Mouse (Mus musculus) ES-Bruce4 (cell line): Measurements from ENCODE around the gene Prokr2. TPM values are rescaled to one million over a fixed set of nuclear protein-coding genes. Genes with fewer than 3 reads are reported as not detected.

Experiments used
- H3K27ac ChIP-seq: 2 replicates; pipeline ENCODE4 v1.5.1; 2012; ENCODE audit warnings: low read length, inconsistent platforms; ENCODE audit not compliant: insufficient read depth
- H3K27me3 ChIP-seq: 2 replicates; pipeline ENCODE4 v1.6.1; 2012; ENCODE audit warnings: mild to moderate bottlenecking, low read length, inconsistent platforms; ENCODE audit not compliant: control insufficient read depth, poor library complexity, insufficient read depth, severe bottlenecking
- H3K36me3 ChIP-seq: 2 replicates; pipeline ENCODE4 v1.6.1; 2012; ENCODE audit warnings: inconsistent platforms, mild to moderate bottlenecking, low read length, moderate library complexity; ENCODE audit not compliant: control insufficient read depth, poor library complexity, insufficient read depth, severe bottlenecking
- H3K4me1 ChIP-seq: one replicate; pipeline ENCODE4 v1.8.1; 2011; ENCODE audit warnings: low read length; ENCODE audit not compliant: control insufficient read depth, insufficient read depth
- H3K4me3 ChIP-seq: 2 replicates; pipeline ENCODE4 v1.5.1; 2011; ENCODE audit warnings: low read depth, mild to moderate bottlenecking, low read length
- H3K9ac ChIP-seq: 2 replicates; pipeline ENCODE4 v1.6.1; 2012; ENCODE audit warnings: low read depth, mild to moderate bottlenecking, inconsistent platforms; ENCODE audit not compliant: poor library complexity, severe bottlenecking
- H3K9me3 ChIP-seq: replicated peaks from 2 replicates; pipeline ENCODE4 v1.6.1; 2012; ENCODE audit warnings: mild to moderate bottlenecking, low read length, inconsistent platforms; ENCODE audit not compliant: control insufficient read depth, poor library complexity, insufficient read depth, severe bottlenecking
- CTCF ChIP-seq: IDR thresholded peaks from one replicate; pipeline ENCODE4 v1.8.1; 2011; ENCODE audit warnings: low read depth, low read length
- EP300 ChIP-seq: IDR thresholded peaks from 2 replicates; pipeline ENCODE4 v1.6.1; 2011; ENCODE audit warnings: low read depth, low read length; ENCODE audit not compliant: insufficient read depth
- POLR2A ChIP-seq: IDR thresholded peaks from one replicate; pipeline ENCODE4 v1.8.1; 2011; ENCODE audit warnings: low read length; ENCODE audit not compliant: insufficient read depth
- polyA plus RNA-seq: library from polyadenylated mRNA; stranded (reverse); fragments of >200 nt; gene quantifications from 2 replicates; pipeline ENCODE4 v1.2.4, GENCODE M21; 2011; ENCODE audit warnings: low read depth; ENCODE audit not compliant: missing spikeins, insufficient read depth, insufficient read length

Gene Prokr2
- polyA plus RNA-seq, 1 experiment: 0.51 TPM

DNA sequence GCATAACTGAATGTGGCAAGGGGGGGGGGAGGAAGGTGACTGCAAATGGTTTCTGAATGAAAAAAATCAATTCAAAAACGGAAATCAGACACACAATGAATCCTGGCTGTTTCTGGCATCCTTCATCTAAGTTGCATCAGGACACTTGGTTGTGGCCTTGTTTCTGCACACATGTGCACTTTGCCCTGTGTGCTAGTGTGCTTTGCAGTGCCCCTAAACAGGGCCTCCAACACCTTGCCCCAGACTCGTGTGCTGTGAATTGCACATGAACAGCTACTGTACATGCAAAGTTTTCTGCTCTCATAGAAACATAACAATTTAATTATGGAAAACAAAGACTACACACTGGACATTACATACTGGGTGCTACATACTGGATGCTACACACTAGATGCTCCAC lies 2.9 kb downstream of the Prokr2 start:
- no peaks in the 10 kb centered on the region for H3K36me3 ChIP-seq
- no peaks in the 10 kb centered on the region for H3K4me1 ChIP-seq
- no peak overlapping the region for H3K4me3 ChIP-seq
- H3K9me3 ChIP-seq: no peaks in the 10 kb centered on the region
- no peak for TF ChIP-seq EP300
- no peak for TF ChIP-seq CTCF
- TF ChIP-seq POLR2A: no peak
- no peak overlapping the region for H3K27ac ChIP-seq
- no peak overlapping the region for H3K9ac ChIP-seq
- peaks cover 6% of the 10 kb centered on the region; the same call in 1 of the 2 replicates for H3K27me3 ChIP-seq

DNA sequence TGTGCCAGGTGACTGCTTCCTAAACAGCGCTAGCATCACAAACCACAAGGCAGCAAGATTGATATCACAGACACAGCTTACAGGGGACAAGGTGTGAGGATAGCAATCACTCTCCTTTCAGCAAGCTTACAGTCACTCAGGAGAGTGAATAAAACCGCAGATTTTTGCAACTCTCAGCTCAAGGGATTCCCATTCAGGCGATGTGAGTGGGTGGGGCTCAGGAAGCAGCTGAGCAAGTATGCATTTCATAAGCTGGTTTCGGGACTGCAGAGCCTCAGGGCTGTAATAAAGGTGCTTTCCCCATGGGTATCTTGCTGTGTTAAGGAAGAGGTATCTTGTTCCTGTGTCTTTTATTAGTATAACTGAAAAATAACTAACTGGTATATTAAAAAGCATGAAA lies 5.6 kb downstream of the Prokr2 start:
- no peak overlapping the region for H3K9ac ChIP-seq
- TF ChIP-seq CTCF: no peak
- TF ChIP-seq POLR2A: no peak
- no peak for TF ChIP-seq EP300
- H3K4me1 ChIP-seq: no peaks in the 10 kb centered on the region

DNA sequence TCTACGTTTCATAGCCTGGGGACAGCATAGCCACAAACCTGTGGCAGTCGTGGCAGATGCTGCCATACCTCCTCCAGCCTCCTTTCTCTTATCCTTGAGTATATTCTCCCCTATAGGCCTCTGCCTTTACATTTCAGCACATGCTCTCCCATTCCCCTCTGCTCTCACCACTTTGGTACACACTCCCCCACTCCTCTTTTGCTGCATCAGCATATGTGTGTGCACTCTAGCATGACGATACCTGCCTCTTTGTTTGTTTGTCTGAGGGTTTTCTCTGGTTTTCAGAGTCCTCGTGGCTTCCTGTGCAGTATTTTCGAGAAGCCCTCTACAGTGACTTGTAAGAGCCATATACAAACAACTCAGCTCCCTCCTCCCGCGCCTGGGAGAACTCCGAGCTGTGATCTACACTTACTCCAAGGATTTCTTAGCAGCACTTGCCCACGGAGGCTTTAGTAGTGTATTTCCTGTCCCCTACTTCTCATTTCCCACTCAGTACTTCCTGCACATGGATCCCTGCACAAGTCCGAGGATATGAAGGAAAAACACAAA lies 6.6 kb downstream of the Prokr2 start:
- no peak for TF ChIP-seq POLR2A
- no peak for TF ChIP-seq CTCF
- no peaks in the 10 kb centered on the region for H3K27me3 ChIP-seq

More for the DNA sequence above, 5.6 kb downstream of the Prokr2 start:
- H3K4me3 ChIP-seq: no peak overlapping the region
- peaks cover 4% of the 10 kb centered on the region; the same call in 1 of the 2 replicates for H3K27me3 ChIP-seq
- H3K9me3 ChIP-seq: no peaks in the 10 kb centered on the region
- no peak overlapping the region for H3K27ac ChIP-seq
- no peaks in the 10 kb centered on the region for H3K36me3 ChIP-seq

DNA sequence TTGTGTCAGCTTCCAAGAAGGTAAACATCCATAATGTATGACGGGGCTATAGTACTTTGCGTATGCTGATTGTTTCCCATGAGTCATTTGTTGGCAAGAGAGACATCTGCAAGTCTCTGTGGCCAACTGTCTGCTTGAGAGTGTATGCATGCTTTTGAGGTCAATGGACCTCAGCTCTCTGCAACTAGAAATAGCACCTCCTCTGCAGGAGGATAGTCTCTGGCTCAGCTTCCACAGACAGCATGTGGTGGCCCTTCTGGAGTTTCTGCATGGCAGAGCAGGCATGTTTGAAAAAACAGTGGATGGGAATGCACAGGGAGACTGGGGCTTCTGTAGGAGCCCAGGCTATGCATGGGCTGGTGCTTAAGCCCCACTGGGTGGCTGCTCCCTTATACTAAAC lies 7.8 kb downstream of the Prokr2 start:
- Histone ChIP-seq H3K27me3 (no peaks in the 10 kb centered on the region), H3K9ac (no peak overlapping the region), H3K36me3 (no peaks in the 10 kb centered on the region), H3K27ac (no peak overlapping the region), H3K9me3 (no peaks in the 10 kb centered on the region), H3K4me1 (no peaks in the 10 kb centered on the region), H3K4me3 (no peak overlapping the region)
- no peak for TF ChIP-seq CTCF
- no peak for TF ChIP-seq POLR2A
- TF ChIP-seq EP300: no peak

More for the DNA sequence above, 6.6 kb downstream of the Prokr2 start:
- Histone ChIP-seq H3K4me3 (no peak overlapping the region), H3K27ac (no peak overlapping the region), H3K36me3 (no peaks in the 10 kb centered on the region), H3K9me3 (no peaks in the 10 kb centered on the region), H3K9ac (no peak overlapping the region), H3K4me1 (no peaks in the 10 kb centered on the region)

DNA sequence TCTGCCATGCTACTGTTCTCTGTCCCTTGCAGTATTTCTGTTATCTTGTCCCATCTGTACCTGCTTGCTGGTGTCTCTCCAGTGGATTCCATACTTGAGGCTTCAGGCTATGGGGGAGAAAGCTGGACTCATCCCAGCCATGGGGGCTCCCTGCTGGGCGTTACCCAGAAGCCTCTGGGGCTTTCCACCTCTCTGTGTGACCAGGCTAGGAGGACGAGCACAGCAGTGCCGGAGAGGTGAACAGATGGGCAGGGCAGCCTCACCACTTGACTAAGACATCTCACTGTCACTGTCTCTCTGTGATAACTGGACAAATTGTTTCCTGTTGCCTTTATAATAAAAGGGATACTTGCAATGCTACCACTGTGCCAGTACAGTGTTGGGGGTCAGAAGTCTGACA lies 9.5 kb downstream of the Prokr2 start:
- H3K9me3 ChIP-seq: no peaks in the 10 kb centered on the region
- no peaks in the 10 kb centered on the region for H3K4me1 ChIP-seq
- no peaks in the 10 kb centered on the region for H3K36me3 ChIP-seq
- H3K27ac ChIP-seq: no peak overlapping the region
- H3K9ac ChIP-seq: no peak overlapping the region
- no peaks in the 10 kb centered on the region for H3K27me3 ChIP-seq
- TF ChIP-seq POLR2A (no peak), CTCF (no peak), EP300 (no peak)
- no peak overlapping the region for H3K4me3 ChIP-seq

DNA sequence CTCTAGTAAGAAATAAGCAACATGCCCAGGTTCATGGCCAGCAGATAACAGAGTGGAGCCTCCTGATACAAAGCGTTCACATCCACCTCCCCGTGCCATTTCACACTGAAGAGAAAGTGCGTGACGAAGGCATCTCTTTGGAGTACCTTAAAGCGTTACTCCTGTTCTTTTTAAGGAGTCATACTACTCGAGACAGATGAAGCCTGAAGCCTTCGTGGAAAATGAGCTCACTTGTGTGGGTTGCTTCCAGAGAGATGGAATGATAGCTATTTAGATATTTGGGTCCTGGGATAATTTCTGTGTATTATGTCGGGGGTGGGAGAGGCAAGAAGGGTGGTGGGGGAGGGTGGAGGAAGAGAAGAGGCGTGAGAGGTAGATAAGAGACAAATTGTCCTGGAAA lies 10.1 kb downstream of the Prokr2 start:
- Histone ChIP-seq H3K27me3 (no peaks in the 10 kb centered on the region), H3K9me3 (no peaks in the 10 kb centered on the region), H3K27ac (no peak overlapping the region), H3K9ac (no peak overlapping the region), H3K4me1 (no peaks in the 10 kb centered on the region), H3K4me3 (no peak overlapping the region), H3K36me3 (no peaks in the 10 kb centered on the region)
- TF ChIP-seq POLR2A (no peak), EP300 (no peak), CTCF (no peak)
